Mouse (Mus musculus) liver, postnatal 0 days (tissue): Measurements from ENCODE around the gene Hoxb1. TPM values are rescaled to one million over a fixed set of nuclear protein-coding genes. Genes with fewer than 3 reads are reported as not detected.

Experiments
- ATAC-seq: fragments of 200-750 bp; cut with Nextera tagmentation; 2 replicates; pipeline ENCODE4 v1.8.0; 2017; ENCODE audit warnings: mild to moderate bottlenecking, moderate library complexity
- DNase-seq: peaks from one replicate; pipeline ENCODE4 v3.0.0-alpha.2; 2016
- H3K27ac ChIP-seq: fragments of 300-500 bp; sonication (generic); 2 replicates; pipeline ENCODE4 v1.5.1; 2014; ENCODE audit warnings: antibody characterized with exemption, moderate library complexity, mild to moderate bottlenecking, low read depth
- H3K27me3 ChIP-seq: fragments of 300-500 bp; sonication (generic); 2 replicates; pipeline ENCODE4 v1.6.1; 2014; ENCODE audit warnings: low read length, control low read depth, mixed read lengths; ENCODE audit not compliant: insufficient read depth
- H3K36me3 ChIP-seq: fragments of 300-500 bp; sonication (generic); replicated peaks from 2 replicates; pipeline ENCODE4 v1.6.1; 2014; ENCODE audit warnings: mild to moderate bottlenecking, control low read depth, low read length, moderate library complexity, mixed read lengths; ENCODE audit not compliant: insufficient read depth
- H3K4me1 ChIP-seq: fragments of 300-500 bp; sonication (generic); 2 replicates; pipeline ENCODE4 v1.6.1; 2014; ENCODE audit warnings: antibody characterized with exemption, mild to moderate bottlenecking, control low read depth; ENCODE audit not compliant: insufficient read depth
- H3K4me2 ChIP-seq: fragments of 300-500 bp; sonication (generic); 2 replicates; pipeline ENCODE4 v1.6.1; 2014; ENCODE audit warnings: low read depth, mild to moderate bottlenecking, low read length, moderate library complexity, mixed read lengths
- H3K4me3 ChIP-seq: fragments of 300-500 bp; sonication (generic); 2 replicates; pipeline ENCODE4 v1.5.1; 2014; ENCODE audit warnings: low read depth, low read length
- H3K9ac ChIP-seq: fragments of 300-500 bp; sonication (generic); replicated peaks from 2 replicates; pipeline ENCODE4 v1.6.1; 2014; ENCODE audit warnings: mild to moderate bottlenecking, moderate library complexity
- H3K9me3 ChIP-seq: fragments of 300-500 bp; sonication (generic); 2 replicates; pipeline ENCODE4 v1.6.1; 2016; ENCODE audit warnings: mild to moderate bottlenecking, control low read depth, low read length, mixed read lengths
- CTCF ChIP-seq: sonication (generic); IDR thresholded peaks from 2 replicates; pipeline ENCODE4 v1.5.1; 2016; ENCODE audit warnings: antibody characterized with exemption, low read depth
- EP300 ChIP-seq: IDR thresholded peaks from 2 replicates; pipeline ENCODE4 v1.6.1; 2016; ENCODE audit warnings: antibody characterized with exemption, low read depth, mild to moderate bottlenecking
- WGBS: fragments of 180-500 bp; shearing (Covaris S2); extraction: QIAGEN DNeasy Blood & Tissue Kit; methylation state at CpG from one replicate; pipeline ENCODE4 v1.1.7; 2014; ENCODE audit not compliant: insufficient replicate concordance; 5-methylcytosine and 5-hydroxymethylcytosine counted together
- polyA plus RNA-seq: library from polyadenylated mRNA; unstranded; fragments of >200 nt; fragmentation: Nextera tagmentation; extraction: Ambion mirVana; gene quantifications from 2 replicates; pipeline ENCODE4 v1.2.1, GENCODE M21; 2015

Hoxb1 gene
- polyA plus RNA-seq, 1 experiment from 2014 or later: not detected

DNA sequence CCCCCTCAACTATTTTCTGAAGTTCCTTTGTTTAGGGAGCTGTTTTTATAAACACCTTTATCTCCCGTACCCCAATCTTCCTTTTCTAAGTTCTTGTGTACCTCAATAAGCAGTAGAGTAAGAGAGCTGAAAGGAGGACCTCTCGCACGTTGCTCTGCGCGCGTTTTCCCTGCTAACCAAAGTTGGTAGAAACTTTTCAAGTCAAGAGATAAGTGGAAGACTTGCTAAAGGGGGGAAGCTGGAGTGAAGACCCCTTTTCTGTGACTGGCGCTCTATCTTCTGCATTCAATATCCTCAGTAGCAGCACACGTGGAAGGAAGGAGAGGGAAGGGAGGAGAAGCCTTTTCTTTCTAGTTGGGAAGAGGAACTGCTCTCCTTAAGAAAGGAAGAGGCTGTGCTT lies 40.6 kb upstream of the Hoxb1 start:
- TF ChIP-seq CTCF: no peak
- no peak for TF ChIP-seq EP300
- H3K27me3 ChIP-seq: peaks cover 63% of the 10 kb centered on the region

DNA sequence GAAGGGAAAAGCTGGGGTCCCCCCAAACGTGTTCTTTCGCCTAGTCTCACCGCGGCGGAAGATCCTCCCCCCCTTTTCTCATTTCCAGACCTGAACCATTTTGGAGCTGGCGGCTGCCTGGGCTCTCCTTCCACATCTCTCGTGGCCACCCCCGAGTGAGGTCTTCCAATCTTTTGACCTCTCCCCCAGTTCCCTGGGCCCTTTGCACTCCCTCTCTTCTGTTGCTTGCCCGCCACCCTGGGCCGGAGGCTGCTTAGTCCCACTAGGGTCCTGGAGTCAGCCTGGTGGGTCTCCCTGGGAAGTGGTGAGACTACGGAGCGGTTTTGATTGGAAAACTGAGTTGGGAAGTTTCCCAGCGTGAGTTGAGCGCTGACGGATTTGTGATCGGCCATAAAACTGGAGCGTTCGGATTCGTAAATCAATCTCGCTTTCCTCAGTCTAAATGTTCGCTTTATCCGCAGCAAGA lies 39.8 kb upstream of the Hoxb1 start:
- DNase-seq (no peak), ATAC-seq (no peak)
- Histone ChIP-seq H3K27me3 (peaks cover 62% of the 10 kb centered on the region), H3K27ac (no peak overlapping the region), H3K4me3 (no peak overlapping the region), H3K4me2 (no peak overlapping the region), H3K36me3 (no peaks in the 10 kb centered on the region), H3K4me1 (no peaks in the 10 kb centered on the region), H3K9me3 (no peaks in the 10 kb centered on the region), H3K9ac (no peak overlapping the region)
- TF ChIP-seq CTCF (no peak), EP300 (no peak)
- 50% methylated on average over 22 of the region's 22 CpGs for WGBS

More for the DNA sequence above, 40.6 kb upstream of the Hoxb1 start:
- Histone ChIP-seq H3K4me1 (no peaks in the 10 kb centered on the region), H3K9me3 (no peaks in the 10 kb centered on the region), H3K36me3 (no peaks in the 10 kb centered on the region), H3K9ac (no peak overlapping the region), H3K27ac (no peak overlapping the region), H3K4me2 (no peak overlapping the region), H3K4me3 (no peak overlapping the region)
- WGBS: 39% methylated on average over 8 of the region's 8 CpGs
- DNase-seq (no peak), ATAC-seq (no peak)

DNA sequence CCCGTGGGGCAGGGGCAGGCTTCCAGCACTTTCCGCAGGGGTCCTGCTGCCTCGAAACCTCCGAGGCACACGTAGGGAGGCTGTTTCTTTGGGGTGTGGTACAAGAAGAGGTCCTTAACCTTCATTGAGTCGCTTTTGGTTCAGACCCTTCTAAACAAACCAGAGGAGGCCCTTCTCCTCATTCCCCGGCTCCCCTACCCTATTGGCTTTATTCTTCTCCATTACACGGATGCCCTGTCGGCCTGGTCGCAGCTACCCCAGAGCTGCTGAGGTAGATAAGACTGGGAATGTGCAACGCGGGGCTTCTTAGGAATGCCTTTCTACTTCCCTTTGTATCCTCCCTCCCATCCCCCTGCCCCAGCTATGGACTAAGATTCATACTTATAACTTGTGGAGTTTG lies 38.8 kb upstream of the Hoxb1 start:
- no peak overlapping the region for H3K4me3 ChIP-seq
- no peak overlapping the region for H3K9ac ChIP-seq
- 52% methylated on average over 12 of the region's 12 CpGs for WGBS
- H3K27me3 ChIP-seq: peaks cover 65% of the 10 kb centered on the region
- ATAC-seq (no peak), DNase-seq (no peak)
- H3K27ac ChIP-seq: no peak overlapping the region
- H3K36me3 ChIP-seq: no peaks in the 10 kb centered on the region
- TF ChIP-seq CTCF (no peak), EP300 (no peak)
- no peaks in the 10 kb centered on the region for H3K4me1 ChIP-seq
- no peak overlapping the region for H3K4me2 ChIP-seq
- no peaks in the 10 kb centered on the region for H3K9me3 ChIP-seq

DNA sequence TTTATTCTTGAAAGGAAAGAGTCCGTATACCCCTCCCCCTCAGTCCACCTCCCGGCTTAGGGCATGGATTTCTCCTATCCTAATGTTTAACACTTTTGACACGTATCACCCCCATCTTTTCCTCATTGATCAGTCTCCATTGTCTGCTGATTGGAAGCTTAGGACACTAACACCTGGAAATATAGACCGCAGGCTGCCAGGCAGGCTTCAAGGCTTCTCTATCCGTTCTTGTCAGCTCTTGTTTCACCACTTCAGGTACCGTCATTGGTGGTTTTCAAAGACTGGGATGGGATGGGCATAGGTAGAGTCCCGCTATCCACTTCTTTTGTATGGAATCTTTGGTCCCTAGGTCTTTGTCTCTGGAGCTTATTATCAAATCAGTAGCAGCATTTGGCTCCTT lies 38.4 kb upstream of the Hoxb1 start:
- H3K4me2 ChIP-seq: no peak overlapping the region

DNA sequence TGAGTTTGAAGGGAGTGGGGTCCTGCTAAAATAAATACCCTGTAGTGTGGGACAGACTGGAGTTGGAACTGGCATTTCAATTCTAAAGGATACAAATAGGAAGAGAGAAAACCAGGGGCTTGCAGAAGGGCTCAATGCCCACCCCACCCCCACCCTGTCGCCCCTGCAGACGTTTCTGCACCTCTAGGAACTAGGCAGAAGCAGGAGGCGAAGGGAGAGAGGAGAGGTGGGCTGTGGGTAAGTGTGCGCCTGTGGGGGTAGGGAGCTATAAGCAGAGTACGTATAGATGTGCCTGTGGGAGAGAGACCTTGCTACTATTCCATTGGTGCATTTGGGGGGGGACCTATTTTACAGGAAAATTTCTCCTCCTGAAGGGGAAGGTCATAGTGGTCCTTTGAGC lies 37.8 kb upstream of the Hoxb1 start:
- no peak overlapping the region for H3K4me2 ChIP-seq
- no peaks in the 10 kb centered on the region for H3K9me3 ChIP-seq
- peaks cover 75% of the 10 kb centered on the region for H3K27me3 ChIP-seq
- no peak overlapping the region for H3K4me3 ChIP-seq
- no peak for TF ChIP-seq CTCF
- TF ChIP-seq EP300: no peak
- H3K27ac ChIP-seq: no peak overlapping the region
- H3K9ac ChIP-seq: no peak overlapping the region
- H3K4me1 ChIP-seq: 0 out of 2 replicates have a peak, but pooled peaks cover 1% of the 10 kb centered on the region
- WGBS: 35% methylated on average over 5 of the region's 5 CpGs
- DNase-seq (no peak), ATAC-seq (no peak)
- no peaks in the 10 kb centered on the region for H3K36me3 ChIP-seq

More for the DNA sequence above, 38.4 kb upstream of the Hoxb1 start:
- TF ChIP-seq CTCF (no peak), EP300 (no peak)
- H3K27me3 ChIP-seq: peaks cover 69% of the 10 kb centered on the region
- H3K9ac ChIP-seq: no peak overlapping the region
- DNase-seq (no peak), ATAC-seq (no peak)
- no peak overlapping the region for H3K4me3 ChIP-seq
- H3K9me3 ChIP-seq: no peaks in the 10 kb centered on the region
- H3K4me1 ChIP-seq: no peaks in the 10 kb centered on the region
- H3K27ac ChIP-seq: no peak overlapping the region
- H3K36me3 ChIP-seq: no peaks in the 10 kb centered on the region
- WGBS: 60% methylated on average over 7 of the region's 7 CpGs

DNA sequence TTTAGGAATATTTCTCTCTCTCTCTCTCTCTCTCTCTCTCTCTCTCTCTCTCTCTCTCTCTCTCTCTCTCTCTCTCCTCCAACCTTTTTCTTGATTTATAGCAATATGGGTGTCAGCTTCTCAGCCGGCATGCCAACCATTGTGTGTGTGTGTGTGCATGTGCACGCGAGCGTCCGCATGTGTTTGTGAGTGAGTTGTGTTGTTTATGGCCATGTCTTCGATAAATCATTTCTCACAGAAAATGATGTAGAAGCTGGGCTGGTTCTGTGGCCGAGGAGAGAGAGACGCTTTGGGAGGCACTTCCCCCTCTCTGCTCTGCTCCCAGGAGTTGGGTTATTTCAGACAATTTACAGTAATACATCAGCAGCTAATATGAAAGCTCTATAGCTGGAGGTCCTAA lies 36.9 kb upstream of the Hoxb1 start:
- H3K9ac ChIP-seq: no peak overlapping the region
- no peak for DNase-seq
- TF ChIP-seq EP300 (no peak), CTCF (no peak)
- no peaks in the 10 kb centered on the region for H3K36me3 ChIP-seq
- 0 out of 2 replicates have a peak, but pooled peaks cover 3% of the 10 kb centered on the region for H3K4me1 ChIP-seq
- H3K4me3 ChIP-seq: no peak overlapping the region
- WGBS: 39% methylated on average over 8 of the region's 8 CpGs
- no peak overlapping the region for H3K4me2 ChIP-seq
- H3K9me3 ChIP-seq: no peaks in the 10 kb centered on the region
- H3K27ac ChIP-seq: no peak overlapping the region
- no peak for ATAC-seq
- peaks cover 83% of the 10 kb centered on the region for H3K27me3 ChIP-seq

DNA sequence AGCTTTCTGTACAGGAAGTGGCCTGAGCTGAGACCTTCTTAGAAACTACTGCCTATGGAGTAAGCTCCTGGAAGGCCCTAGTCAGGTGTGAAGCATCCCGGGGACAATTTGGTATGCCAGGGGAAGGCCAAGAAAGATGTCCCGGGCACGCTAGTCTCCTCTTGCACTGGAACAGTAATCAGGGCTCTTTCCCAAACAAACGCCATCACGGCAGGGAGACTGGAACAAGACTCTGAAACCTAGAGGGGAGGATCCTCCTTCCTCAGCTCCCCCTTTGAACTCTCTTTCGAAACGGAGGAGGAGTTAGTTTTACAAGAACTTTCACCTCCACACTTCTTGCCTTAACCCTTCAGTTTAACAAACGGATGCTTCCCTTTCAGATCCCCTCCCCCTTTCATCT lies 33.4 kb upstream of the Hoxb1 start:
- WGBS: 11% methylated on average over 8 of the region's 8 CpGs
- Histone ChIP-seq H3K36me3 (no peaks in the 10 kb centered on the region), H3K9ac (no peak overlapping the region), H3K27ac (no peak overlapping the region), H3K4me3 (no peak overlapping the region), H3K4me2 (peak overlapping the region; percentile 50), H3K27me3 (peaks cover 81% of the 10 kb centered on the region), H3K9me3 (no peaks in the 10 kb centered on the region), H3K4me1 (0 out of 2 replicates have a peak, but pooled peaks cover 3% of the 10 kb centered on the region)
- DNase-seq (no peak), ATAC-seq (no peak)
- no peak for TF ChIP-seq EP300
- no peak for TF ChIP-seq CTCF
